9 mouse cellular contexts compared by ENCODE assay signal in the genomic region with DNA sequence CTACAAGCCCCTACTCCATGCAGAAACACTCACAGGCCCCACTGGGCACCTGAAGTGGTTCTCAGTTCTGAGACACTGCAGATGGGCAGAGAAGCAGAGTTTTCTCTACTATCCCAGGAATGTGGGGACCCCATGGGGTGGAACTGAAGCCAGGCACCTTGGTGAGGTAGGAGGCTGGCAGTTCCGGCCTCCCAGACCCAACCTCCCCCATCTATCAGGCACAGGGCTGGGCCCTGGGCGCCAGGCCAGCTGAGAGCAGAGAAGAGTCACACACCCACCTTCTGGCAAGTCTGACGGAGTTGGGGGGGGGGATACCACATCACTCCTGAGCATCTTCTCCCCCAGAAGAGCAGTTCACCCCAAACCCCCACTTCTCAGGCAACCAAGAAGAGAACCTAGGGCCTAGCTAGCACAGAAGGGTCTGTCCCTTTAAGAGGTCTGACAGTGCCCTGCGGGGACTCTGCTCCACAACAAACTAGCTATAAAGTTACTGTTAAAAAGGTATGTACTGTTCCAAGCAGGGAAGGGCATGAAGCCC. TPM values are rescaled to one million over a fixed set of nuclear protein-coding genes. Genes with fewer than 3 reads are reported as not detected.
DNase-seq lines count a peak whose midpoint lies in the region; ATAC-seq lines count a peak whose summit lies in the region.
"Had no signal": no experiment of that assay in that cellular context is flagged by ENCODE, and none has a peak within 500 bp of the region (broad histone marks: within the 10 kb centered on the region; RNA-seq: fewer than 3 reads in every experiment).

No protein-coding gene starts in this region.

- H3K9me3 ChIP-seq in heart, embryonic 13.5 days, result no peaks in the 10 kb centered on the region
- H3K9me3 ChIP-seq in stomach, embryonic 14.5 days (ENCODE audit: control insufficient read depth, low read depth, low read length), result no peaks in the 10 kb centered on the region

- DNase-seq in ovary, postnatal 36 days (ENCODE audit: low spot score), result peak; percentile 32
- no peak for DNase-seq in ovary, postnatal 14 days (ENCODE audit: low spot score)
- DNase-seq in kidney, postnatal 10 days, result peak; percentile 64
- no peak for DNase-seq in right cerebral cortex, postnatal 36 days (ENCODE audit: low spot score in 2 of 2)
- DNase-seq in left cerebral cortex, adult 18-20 months (ENCODE audit: low spot score in 2 of 2), result no peak
- DNase-seq: thymus, adult 2 months had no signal

- peak overlapping the region; percentile 82 for H3K9ac ChIP-seq in heart, embryonic 13.5 days
- H3K9ac ChIP-seq in stomach, embryonic 14.5 days (replicated peaks; ENCODE audit: low read depth, low read length), result 0 out of 2 replicates have a peak overlapping the region, but pooled peaks have one; percentile 2

- H3K27me3 ChIP-seq in heart, embryonic 13.5 days (replicated peaks), result no peaks in the 10 kb centered on the region
- no peaks in the 10 kb centered on the region for H3K27me3 ChIP-seq in stomach, embryonic 14.5 days (ENCODE audit: control insufficient read depth, insufficient read depth, low read length)

- peak overlapping the region; percentile 87 for H3K4me2 ChIP-seq in heart, embryonic 13.5 days
- peak overlapping the region; percentile 44 for H3K4me2 ChIP-seq in stomach, embryonic 14.5 days (replicated peaks; ENCODE audit: low read depth, low read length)

- 11% methylated on average over 4 of the region's 4 CpGs for WGBS in heart, embryonic 13.5 days
- WGBS in stomach, embryonic 14.5 days, result 35% methylated on average over 4 of the region's 4 CpGs

- peak overlapping the region; percentile 54 for H3K4me3 ChIP-seq in heart, embryonic 13.5 days
- peak overlapping the region; percentile 17 for H3K4me3 ChIP-seq in stomach, embryonic 14.5 days (ENCODE audit: low read depth, low read length)

- peaks cover 65% of the 10 kb centered on the region for H3K36me3 ChIP-seq in heart, embryonic 13.5 days
- peaks cover 38% of the 10 kb centered on the region for H3K36me3 ChIP-seq in stomach, embryonic 14.5 days (ENCODE audit: control insufficient read depth, insufficient read depth, low read length)

- 0 out of 2 replicates have a peak, but pooled peaks have one; percentile 1 for ATAC-seq in heart, embryonic 13.5 days (ENCODE audit: extremely low read depth, insufficient number of reproducible peaks, low FRiP score, low TSS enrichment)
- ATAC-seq in stomach, embryonic 14.5 days (ENCODE audit: insufficient number of reproducible peaks, insufficient read depth, low FRiP score, low read depth), result no peak
- ATAC-seq in activated CD4-positive, CD25-positive, alpha-beta regulatory T cell, adult 4 months, result no peak

- H3K27ac ChIP-seq in heart, embryonic 13.5 days (replicated peaks), result peak overlapping the region; percentile 99
- H3K27ac ChIP-seq in stomach, embryonic 14.5 days (ENCODE audit: low read length), result peak overlapping the region; percentile 74; the same call in 1 of the 2 replicates

- peaks cover 86% of the 10 kb centered on the region for H3K4me1 ChIP-seq in heart, embryonic 13.5 days
- peaks cover 36% of the 10 kb centered on the region; the same call in 1 of the 2 replicates for H3K4me1 ChIP-seq in stomach, embryonic 14.5 days (ENCODE audit: control insufficient read depth, insufficient read depth, low read length)

RNA-seq across cellular contexts. Expression of a gene that starts 6.9 kb away (rescaled TPM):
- polyA plus RNA-seq in heart, embryonic 13.5 days (2015; fragmentation: Nextera tagmentation; extraction: Ambion mirVana), result 29.0 and 32.4 TPM in 2 replicates
- 21.9 and 23.0 TPM in 2 replicates for polyA plus RNA-seq in stomach, embryonic 14.5 days (2014; fragmentation: Nextera tagmentation; extraction: Ambion mirVana)
- under 1 TPM; 0.36 to 0.56 TPM for polyA plus RNA-seq in activated CD4-positive, CD25-positive, alpha-beta regulatory T cell, adult 4 months (2017; shearing (Covaris generic))
- 10 to 100 TPM; 45.8 to 49.7 TPM for total RNA-seq in left cerebral cortex, adult 18-20 months (2021)

RNA-seq across cellular contexts. Expression of a gene that starts 27.6 kb away (rescaled TPM):
- 9.5 and 10.8 TPM in 2 replicates for polyA plus RNA-seq in heart, embryonic 13.5 days (2015; fragmentation: Nextera tagmentation; extraction: Ambion mirVana)
- polyA plus RNA-seq in stomach, embryonic 14.5 days (2014; fragmentation: Nextera tagmentation; extraction: Ambion mirVana), result 34.4 TPM in 2 replicates
- under 1 TPM in 1 of 2 experiments, not detected in 1; 0.19 TPM for polyA plus RNA-seq in activated CD4-positive, CD25-positive, alpha-beta regulatory T cell, adult 4 months (2017; shearing (Covaris generic))
- total RNA-seq in left cerebral cortex, adult 18-20 months (2021), result 100 to 1,000 TPM; 267 to 278 TPM

RNA-seq across cellular contexts. Expression of a gene that starts 32.2 kb away (rescaled TPM):
- polyA plus RNA-seq in heart, embryonic 13.5 days (2015; fragmentation: Nextera tagmentation; extraction: Ambion mirVana), result 0.29 and 0.48 TPM in 2 replicates
- polyA plus RNA-seq in stomach, embryonic 14.5 days (2014; fragmentation: Nextera tagmentation; extraction: Ambion mirVana), result not detected in 2 replicates
- not detected for polyA plus RNA-seq in activated CD4-positive, CD25-positive, alpha-beta regulatory T cell, adult 4 months (2017; shearing (Covaris generic))
- total RNA-seq in left cerebral cortex, adult 18-20 months (2021), result not detected

RNA-seq across cellular contexts. Expression of a gene that starts 32.3 kb away (rescaled TPM):
- 35.2 and 35.8 TPM in 2 replicates for polyA plus RNA-seq in heart, embryonic 13.5 days (2015; fragmentation: Nextera tagmentation; extraction: Ambion mirVana)
- polyA plus RNA-seq in stomach, embryonic 14.5 days (2014; fragmentation: Nextera tagmentation; extraction: Ambion mirVana), result 60.0 and 61.2 TPM in 2 replicates
- 10 to 100 TPM; 71.1 to 73.1 TPM for polyA plus RNA-seq in activated CD4-positive, CD25-positive, alpha-beta regulatory T cell, adult 4 months (2017; shearing (Covaris generic))
- 10 to 100 TPM; 40.4 to 46.0 TPM for total RNA-seq in left cerebral cortex, adult 18-20 months (2021)

RNA-seq across cellular contexts. Expression of a gene that starts 59.7 kb away (rescaled TPM):
- polyA plus RNA-seq in heart, embryonic 13.5 days (2015; fragmentation: Nextera tagmentation; extraction: Ambion mirVana), result 16.5 and 20.8 TPM in 2 replicates
- polyA plus RNA-seq in stomach, embryonic 14.5 days (2014; fragmentation: Nextera tagmentation; extraction: Ambion mirVana), result 30.1 and 30.3 TPM in 2 replicates
- polyA plus RNA-seq in activated CD4-positive, CD25-positive, alpha-beta regulatory T cell, adult 4 months (2017; shearing (Covaris generic)), result 10 to 100 TPM; 22.8 to 27.3 TPM
- 10 to 100 TPM; 86.9 to 90.6 TPM for total RNA-seq in left cerebral cortex, adult 18-20 months (2021)

Comparison
In these comparisons a context has a peak if more than half of its experiments do, and no peak if none do; other contexts are left out.
1. DNase-seq: peak in ovary, postnatal 36 days (single experiment) and kidney, postnatal 10 days (single experiment); none in ovary, postnatal 14 days (single experiment), right cerebral cortex, postnatal 36 days (0 of 2) and left cerebral cortex, adult 18-20 months (0 of 2).
2. RNA of a gene that starts 6.9 kb away (polyA plus RNA-seq): 29.0 to 32.4 TPM in heart, embryonic 13.5 days and 21.9 to 23.0 TPM in stomach, embryonic 14.5 days; 0.36 to 0.56 TPM in activated CD4-positive, CD25-positive, alpha-beta regulatory T cell, adult 4 months; every median in the first group is over 10 times any median in the second.